Mouse (Mus musculus) cerebellum, adult 18-20 months (tissue): Measurements from ENCODE around the gene Gh.
"Not testable (repeated sequence)": the region's sequence is repeated elsewhere in the genome, so short reads cannot be mapped to it uniquely, and the experiment has no call there.

ENCODE experiments used
- DNase-seq, 2 experiments: peaks; one replicate each; pipeline ENCODE4 v3.0.0; 2021

The Gh gene

DNA sequence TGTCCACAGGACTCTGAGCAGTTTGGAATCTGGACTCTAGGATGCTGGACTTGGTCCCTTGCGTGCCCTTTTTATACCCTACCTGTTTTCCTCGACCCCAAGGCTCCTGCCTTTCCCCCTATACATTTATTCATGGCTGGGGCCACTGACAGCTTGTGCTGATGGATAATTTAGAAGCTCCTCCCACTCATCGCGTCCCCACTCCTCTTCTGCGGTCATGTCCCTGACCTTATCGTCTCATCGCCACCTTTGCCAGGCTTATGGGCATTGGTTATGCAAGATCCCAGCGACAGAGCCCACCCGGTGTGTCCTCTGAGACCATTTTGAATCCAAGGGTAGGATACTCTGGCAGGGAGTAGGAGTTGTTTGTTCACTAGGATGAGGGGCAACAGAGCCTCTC is at the start of gene Gh:
Gene Gh, minus strand, starts transcription at position 101 of the 400 bp plus-strand sequence.
- no peak for DNase-seq

DNA sequence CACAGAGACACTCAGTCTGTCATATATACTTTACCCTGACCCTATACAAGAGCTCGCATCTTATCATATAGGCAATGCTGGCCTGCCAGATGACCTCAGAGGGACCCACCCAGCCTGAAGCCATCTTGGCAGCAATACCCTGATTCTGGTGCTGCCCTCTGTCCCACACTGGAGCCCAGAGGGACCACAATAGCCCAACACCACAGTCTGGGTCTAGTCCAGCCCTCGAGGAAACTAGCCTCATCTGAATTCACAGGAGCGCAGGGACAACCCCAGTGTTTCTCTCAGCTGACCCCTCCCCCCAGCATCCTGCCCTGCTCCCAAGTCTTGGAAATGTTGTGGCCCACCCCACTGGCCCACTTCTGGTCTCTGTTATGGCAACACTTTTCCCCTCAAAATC is 49.6 kb upstream of the Gh start:
- no peak for DNase-seq

DNA sequence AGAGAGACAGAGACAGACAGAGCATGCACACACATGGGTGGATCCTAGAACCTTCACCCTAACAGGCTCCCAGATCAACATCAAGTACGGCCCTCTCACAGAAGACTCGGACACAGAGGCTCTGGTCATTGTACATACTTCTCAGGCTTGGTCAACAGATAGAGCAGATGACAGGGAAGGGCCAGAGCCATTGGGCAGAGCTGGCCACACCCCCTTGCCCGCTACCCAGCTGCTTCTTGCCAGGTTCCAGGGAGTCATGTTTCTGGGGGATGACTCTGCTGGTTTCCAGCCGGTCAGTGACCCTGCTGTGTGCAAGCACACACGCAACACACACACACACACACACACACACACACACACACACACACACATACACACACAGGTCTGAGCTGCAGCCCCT is 49.2 kb upstream of the Gh start:
- DNase-seq: no peak

DNA sequence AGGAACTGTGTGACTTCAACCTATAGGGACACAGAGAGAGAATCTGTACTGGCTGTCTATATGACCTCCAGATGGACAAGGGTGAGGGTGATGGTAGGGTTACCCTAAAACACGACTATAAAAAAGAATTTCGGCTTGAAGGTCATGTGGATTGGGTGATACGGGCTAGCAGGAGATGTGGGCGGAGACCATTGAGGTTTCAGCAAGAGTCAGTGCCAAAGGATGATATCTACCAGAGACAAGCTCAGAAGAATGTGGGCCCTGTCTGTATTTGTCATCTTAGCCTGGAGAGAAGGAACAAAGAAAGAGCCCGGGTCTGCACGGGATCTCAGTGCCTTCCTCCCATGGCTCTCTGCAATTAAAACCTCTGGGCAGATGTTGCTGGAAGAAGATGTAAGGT is 48.1 kb upstream of the Gh start:
- DNase-seq: no peak

DNA sequence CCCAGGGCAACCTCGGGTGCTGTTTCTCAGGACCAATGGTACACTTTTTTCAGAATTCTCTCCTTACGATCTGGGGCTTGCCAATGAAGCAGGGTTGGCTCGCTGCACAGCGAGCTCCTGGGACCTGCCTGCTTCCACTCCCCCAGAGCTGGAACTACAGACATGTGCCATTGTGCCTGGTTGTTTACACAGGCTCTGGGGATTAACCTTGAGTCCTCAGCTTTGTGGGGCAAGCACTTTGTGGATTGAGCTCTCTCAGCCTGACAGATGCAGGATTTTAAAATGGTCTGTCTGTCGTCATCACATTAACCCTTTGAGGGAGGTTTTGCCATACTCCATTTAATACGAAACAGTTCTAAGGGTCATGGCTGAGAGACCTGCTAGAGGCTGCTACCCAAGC is 43.2 kb upstream of the Gh start:
- DNase-seq: no peak

DNA sequence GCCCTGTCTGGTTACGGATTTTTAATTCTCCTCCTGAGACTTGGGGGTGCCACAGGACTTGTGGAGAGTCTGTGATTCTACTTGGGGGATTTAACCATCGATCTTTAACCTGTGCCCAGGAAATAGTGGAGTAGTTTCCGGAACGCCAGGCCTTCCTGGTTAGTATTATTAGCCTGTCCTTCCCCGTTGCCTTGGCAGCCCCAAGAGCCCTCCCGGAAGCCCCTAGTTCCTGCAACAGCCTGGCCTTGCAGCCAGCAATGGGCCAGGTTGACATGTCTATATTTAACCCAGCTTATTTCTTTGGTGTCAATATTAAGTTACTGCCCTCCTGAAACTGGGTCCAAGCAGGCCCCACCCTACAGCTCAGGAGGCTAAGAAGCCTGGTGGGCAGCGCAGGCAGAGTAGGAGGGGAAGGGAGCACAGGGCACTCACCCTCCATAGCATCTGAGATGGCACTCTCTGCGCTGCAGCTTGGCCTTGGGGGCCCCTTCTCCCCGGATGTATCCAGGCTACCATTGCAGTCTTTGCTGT is 39.4 kb upstream of the Gh start:
- DNase-seq: no peak

DNA sequence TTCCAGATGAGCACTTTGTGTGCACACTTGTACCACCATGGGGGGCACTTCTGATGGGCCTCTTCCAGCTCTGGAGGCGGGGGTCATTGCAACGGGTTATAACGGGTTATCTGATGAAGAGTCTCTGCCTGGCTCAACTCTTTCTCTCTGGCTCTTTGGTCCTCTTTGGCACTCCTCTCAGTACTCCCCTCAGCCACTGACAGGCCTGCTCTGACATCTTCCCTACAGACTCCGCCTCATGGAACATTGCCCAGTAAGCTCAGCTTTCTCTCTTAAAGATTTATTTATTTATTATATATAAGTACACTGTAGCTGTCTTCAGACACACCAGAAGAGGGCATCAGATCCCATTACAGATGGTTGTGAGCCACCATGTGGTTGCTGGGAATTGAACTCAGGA is 37.7 kb upstream of the Gh start:
- DNase-seq: not testable (repeated sequence)

DNA sequence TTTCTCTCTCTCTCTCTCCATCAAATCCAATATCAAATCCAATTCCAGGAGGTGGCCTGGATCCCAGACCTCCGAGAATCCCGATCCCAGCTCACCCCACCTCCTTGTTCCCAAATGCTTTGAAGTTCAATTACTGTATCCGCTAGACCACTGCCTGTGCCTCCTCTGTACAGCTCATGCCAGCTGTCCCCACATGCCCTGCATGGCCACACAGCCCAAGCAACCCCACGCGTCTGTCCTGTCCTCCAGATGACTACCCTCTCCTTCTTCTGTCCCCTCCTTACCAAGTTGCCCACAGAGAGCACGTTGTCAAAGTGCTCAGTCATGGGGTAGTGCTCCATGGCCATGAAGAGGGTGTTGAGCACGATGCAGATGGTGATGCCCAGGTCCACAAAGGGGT is 37.2 kb upstream of the Gh start:
- no peak for DNase-seq

DNA sequence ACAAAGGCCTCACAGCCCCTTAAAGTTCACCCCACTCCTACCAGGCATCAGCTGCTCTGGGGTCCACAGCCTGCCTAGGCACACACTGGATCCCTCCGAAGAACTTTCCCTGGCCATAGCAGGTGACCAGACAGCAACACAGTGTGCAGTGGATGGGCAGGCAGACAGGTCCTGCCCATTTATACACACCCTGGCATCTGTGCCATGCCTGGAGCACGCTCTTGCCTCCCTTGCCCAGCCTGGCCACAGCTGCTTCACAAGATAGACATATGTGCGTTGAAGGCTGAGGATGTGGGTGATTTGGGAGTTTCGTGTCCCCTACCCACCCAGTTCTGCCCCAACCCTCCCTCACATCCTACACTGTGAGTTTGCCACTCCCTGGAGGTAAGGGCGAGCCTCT is 36.4 kb upstream of the Gh start:
- DNase-seq: no peak

DNA sequence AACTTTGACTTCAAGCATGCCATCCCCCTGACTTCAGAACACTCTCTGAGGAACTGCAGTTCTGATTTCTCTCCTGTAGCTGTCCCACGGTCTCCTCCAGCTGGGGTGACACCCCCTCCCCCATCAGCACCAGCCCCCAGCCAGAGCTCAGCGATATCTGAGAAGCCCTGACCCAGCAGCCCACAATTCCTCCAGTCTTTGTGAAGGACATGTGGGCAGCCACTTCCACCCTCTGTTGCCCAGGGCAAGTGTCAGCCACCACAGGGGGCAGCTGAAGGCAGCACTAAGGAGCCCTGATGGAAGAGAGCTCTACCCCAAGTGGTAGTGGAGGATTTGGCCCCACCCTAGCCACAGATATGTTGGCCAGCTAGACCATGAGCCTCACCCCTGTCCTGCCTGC is 32.4 kb upstream of the Gh start:
- no peak for DNase-seq

DNA sequence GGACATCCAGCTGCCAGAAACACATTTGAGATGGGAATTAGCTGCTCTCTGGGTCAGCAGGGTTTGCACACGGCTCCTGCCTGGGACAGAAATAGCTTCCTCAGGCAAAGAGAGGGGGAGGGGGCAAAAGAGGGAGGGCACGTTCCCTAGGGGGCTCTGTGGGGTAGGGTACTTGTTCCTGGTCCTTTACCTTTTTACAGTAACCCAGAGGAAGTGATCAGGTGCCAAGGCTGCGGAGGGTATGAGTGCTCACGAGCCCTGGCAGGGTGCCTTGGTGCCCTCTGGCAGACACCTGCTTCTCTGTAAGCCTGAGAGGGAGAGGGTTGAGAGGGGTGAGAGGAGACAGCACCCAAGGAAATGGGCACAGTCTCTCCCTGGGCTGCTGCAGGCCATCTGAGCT is 30.8 kb upstream of the Gh start:
- peak; percentile 15 to 28 for DNase-seq

DNA sequence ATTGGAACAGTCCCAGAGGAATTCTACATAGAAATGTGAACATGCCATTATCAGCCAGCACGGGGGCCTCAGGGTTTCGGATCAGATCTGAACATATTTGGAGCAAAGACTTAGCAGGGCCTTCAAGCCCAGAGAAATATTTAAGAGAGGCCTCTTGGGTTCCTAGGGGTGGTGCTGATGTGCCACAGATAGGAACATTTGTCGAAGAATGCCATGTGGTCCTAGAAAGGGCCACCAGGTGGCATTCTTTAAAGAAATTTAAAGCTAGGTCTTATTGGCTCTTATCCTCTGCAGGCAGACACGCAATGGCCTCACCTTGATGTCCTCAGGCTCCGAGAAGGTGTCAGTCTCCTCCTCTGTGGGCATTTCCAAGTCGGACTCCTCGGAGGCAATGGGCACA is 28.0 kb upstream of the Gh start:
- peak; percentile 31 for DNase-seq

DNA sequence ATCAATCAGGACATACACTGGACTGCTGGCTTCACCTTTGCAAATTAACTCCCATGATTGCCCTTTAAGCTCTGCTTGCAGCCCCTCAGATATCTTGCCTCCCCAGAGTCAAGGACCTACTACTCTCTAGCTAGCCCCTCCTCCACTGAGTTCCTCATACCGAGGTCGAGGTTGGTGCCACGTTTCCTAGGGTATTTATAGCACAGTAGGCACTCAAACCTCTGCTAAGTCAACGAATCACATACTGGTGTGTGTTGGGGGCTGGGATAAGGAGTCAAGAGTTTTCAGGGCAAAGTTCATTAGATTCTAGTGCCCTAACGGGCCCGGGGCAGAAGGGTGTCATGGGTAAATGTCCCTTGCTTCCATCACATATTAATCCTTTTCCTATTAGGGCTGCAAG is 27.5 kb upstream of the Gh start:
- no peak for DNase-seq

DNA sequence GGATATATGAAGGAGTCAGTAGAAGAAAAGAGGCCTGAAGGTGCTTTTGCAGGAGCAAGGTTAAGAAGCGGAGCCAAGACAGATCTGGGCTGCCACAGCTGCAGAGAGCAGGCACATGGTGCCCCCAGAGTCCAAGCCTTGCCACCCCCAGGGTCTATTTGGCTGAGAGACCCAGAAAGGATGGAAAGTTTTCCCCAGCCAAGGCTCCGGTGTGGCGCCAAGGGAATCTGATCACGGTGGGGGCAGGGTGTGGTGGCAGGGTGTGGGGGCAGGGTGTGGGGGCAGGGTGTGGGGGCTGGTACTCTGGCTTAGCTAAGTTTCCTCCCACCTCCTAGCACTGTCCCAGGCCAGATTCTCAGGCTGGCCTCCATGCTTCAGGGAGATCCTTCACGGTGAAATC is 26.9 kb upstream of the Gh start:
- DNase-seq: no peak

DNA sequence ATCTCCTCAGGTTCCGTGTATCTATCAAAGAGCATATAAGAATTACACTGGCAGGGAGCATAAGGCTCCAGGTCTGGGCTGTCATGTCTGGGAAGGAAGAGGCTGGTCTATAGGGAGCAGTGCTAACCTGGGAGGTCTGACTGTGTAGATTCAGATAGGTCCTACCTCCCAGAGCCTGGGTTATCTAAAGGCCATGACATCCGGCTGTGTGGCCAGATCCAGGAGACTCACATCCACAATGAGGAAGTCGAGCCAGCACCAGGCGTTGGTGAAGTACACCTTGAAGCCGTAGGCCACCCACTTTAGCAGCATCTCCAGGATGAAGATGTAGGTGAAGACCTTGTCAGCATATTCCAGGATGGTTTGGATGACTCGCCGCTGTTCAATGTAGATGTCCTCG is 24.8 kb upstream of the Gh start:
- no peak for DNase-seq

DNA sequence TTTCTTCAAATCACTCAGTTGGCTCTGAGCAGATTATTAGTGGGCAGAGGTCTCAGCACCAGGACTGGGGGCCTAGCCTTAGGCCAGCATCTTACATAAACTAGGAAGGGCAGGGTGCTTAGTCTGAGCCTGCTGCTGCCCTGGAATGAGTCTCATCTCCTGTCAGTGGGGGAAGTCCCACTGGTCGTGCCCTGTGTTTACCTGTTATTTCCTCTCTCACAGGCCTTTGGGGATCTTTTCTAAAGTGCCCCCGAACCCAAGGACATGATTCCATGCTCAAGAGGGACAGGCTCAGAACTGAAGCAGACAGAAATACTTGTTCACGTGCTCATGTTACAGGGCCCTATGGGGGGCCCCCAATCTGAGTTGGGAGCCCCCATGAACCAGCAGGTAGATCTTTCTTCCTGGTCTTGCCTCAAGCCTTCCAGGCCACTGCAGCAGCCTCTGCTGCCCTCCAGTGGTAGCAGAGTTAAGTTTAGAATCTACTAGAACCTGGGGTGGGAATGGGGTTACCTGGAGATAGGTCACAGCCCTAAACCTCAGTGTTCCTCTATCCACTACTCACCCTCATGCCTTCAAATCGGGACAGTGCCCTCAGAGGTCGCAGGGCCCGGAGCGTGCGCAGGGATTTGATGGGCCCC is 24.0 kb upstream of the Gh start:
- peak; percentile 74 to 80 for DNase-seq

DNA sequence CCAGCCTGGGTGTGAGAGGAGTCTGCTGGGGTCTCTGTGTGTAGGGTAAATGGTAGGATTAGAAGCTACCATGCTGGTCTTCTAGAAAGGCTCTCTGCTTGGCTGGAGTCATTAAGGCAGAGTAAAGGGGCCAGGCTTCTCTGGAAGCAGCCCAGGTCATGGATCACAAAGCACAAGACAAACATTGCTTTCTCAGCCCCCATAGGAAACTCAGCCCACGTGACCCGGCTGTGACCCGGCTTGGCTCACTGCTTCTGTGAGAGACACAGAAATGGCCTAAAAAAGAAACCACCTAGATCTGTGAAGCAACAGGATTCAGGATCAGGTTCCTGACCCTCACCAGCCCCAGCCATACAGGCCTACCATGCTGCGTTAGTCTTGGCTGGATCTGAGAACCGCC is 23.2 kb upstream of the Gh start:
- DNase-seq: no peak

DNA sequence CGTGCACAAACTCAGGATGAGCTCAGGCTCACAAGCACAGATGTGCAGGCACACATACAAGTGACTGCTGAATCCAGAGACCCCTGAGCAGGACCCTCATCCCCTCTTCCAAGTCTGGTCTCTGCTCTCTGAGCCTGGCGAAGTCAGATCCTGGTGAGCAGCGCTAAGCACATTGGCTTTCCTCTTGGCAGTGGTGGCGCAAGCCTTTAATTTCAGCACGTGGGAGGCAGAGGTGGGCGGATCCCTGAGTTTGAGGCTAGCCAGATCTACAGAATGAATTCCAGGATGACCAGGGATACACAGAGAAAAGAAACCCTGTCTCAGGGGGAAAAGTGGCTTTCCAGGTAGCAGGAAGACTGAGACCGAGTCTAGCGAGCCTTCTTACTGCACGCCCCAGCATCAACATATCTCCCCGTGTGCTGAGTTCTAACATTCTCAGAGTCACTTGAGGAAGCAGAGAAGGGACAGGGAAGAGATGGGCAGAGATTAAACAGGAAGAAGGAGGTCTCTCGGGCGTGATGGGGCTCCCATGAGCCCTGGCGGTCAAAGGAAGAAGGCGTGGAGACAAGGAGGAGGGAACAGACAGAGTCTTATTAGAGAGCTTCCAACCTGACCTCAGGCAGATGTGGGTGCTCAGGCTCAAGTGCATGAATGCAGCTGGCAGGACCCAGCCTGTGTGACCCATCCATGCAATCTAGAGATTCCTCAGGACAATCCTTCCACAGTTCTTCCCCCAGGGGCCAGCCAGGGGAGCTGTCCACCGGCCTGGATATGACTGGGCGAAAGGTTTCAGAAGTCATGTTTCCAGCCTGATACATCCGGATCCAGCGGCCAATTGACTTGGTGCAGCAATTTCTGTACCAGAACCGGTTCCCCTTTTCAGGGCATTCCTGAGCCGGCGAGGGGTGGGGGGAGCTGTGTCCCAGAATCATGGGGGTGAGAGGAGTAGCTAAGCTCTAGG is 17.0 kb upstream of the Gh start:
- no peak for DNase-seq

DNA sequence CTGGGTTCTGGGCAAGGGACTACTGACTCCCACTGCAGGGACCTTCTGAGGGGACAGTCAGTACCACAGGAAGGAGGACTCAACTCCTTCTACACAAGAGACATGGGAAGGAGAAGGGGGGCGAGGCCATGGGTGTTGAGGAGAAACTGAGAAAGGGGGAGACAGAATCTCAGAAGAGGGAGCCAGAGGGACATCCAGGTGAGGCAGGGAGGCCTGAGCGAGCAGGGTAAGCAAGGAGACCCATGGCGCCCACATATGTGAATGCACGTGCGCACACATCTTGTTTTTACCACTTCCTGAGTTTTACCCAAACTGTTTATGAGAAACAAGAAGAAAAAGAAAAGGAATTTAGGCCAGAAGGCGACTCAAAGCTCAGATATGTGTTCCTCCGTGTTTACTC is 16.1 kb upstream of the Gh start:
- no peak for DNase-seq

DNA sequence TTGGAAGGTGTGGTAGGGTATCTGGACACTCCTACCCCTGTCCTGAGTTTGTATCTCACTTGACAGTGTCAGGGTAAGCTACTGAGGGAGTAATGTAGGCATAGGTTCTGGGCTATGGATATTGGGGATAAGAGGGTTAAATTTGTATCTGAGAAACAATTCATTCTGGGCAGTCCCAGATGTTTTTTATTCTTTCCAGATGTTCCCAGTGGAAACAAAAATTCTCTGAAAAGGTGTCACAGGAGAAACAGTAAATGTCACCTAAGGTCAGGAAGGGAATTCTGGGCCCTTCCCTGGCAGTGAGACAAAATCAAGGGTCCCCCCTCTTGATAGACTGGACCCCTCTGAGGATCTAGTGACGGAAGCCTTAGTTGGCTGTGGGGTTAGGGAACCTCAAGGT is 14.8 kb upstream of the Gh start:
- no peak for DNase-seq

DNA sequence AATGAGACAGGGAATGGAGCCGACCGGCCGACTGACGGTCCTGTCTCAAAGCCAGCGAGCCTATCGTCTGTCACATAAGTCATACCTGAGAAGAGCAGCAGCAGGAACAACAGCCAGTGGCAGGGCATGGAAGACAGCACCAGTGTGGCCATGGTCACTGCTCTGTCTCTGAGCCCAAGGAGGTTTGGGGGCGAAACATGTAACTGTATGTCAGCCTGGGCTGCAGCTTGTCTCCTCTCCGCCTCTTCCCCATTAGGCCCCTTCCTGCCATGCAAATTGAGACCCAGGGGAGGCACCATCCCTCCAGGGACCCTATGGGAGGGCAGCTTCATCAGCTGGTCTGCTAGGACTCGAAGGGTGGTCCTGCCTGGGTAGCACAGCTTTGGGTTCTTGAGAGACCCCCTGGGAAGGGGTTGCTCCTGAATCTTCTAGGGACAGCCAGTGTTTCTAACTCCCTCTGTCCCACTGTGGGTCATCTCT is 12.7 kb upstream of the Gh start, which contains the start of gene Cd79b:
Gene Cd79b, minus strand, starts transcription at position 430 of the 480 bp plus-strand sequence.
- no peak for DNase-seq

DNA sequence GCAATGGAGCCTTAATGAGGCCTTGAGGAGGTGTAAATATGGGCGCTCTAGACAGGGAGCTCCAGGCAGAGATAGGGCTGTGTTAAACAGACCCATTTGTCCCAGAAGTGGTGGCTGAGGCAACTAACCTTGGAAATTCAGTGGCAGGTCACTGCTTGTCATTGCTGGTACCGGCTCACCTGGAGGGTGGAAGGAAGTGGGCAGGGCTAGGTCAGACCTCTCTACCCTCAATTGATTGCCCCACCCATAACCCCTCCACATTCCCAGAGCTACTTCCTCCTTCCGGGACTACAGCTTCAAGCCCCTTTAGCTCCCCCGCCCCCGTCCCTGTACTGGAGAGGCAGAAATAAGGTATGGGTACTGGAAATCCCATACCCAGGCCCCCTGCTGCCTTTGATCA is 11.9 kb upstream of the Gh start:
- DNase-seq: no peak

DNA sequence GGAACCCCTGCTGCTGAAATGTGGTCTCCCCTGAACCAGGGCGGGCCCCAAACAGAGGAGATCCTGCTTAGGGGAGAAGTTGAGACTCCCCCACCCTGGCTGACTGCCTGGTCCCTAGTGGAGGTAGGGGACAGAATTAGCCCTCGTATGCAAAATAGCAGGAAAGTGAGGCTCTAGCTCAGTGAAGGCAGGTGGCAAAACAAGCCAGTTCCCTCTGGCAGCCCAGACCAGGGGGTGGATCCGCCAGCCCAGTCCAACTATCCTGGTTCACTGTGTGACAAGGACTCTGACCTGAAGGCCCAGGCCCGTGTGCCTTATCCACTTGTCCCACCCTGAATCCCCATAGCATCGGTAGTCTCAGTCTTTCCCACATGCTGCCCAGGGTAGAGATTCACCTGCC is 8.5 kb upstream of the Gh start:
- no peak for DNase-seq

DNA sequence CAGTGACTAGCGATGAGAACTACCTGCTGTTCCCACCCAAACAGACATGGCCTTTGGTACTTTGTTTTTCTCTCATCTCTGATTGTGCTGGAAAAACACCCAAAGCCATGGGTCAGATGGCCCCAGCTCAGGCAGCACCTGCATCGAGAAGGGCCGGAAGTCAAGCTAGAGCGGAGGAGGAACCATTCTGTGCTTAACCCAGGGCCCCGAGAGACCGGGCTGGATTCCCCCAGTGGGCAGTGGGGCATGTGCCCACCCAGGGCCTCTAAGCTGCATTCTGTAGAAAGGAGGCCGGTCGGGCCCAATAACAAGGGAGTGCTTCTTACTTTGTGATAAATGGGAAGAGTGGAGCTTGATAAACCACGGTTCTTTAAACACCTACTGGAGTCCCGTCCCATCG is 6.5 kb upstream of the Gh start:
- no peak for DNase-seq
